Mouse (Mus musculus): ENCODE measurements around the gene Rnf144b.

GRCm38 (mm10) chr13:47133058-47133457 is 10.6 kb downstream of the Rnf144b start:
- TF ChIP-seq POLR2A (IDR thresholded peaks at IDR 0.05; ENCODE audit: insufficient read length, low read depth) (no peak), E2F4 (IDR thresholded peaks at IDR 0.05; ENCODE audit: insufficient read depth) (no peak), POLR2AphosphoS2 (IDR thresholded peaks at IDR 0.05; ENCODE audit: insufficient read length, low read depth) (no peak), MAX (IDR thresholded peaks at IDR 0.05; ENCODE audit: low read depth) (no peak), TCF3 (IDR thresholded peaks at IDR 0.05; ENCODE audit: insufficient read length, low read depth) (no peak), MYOD1 (IDR thresholded peaks at IDR 0.05; ENCODE audit: control insufficient read depth in 1 of 3, insufficient read length in 2 of 3, low read depth in 2 of 3) (no peak)
